Mouse (Mus musculus) liver, postnatal 0 days (tissue): ENCODE measurements at regions not wholly inside any gene's neighbourhood (a gene's known extent, or its start where the extent isn't known, plus 50 kb on each side); places are given as distances from the start of the nearest gene placed in this dataset.

Source experiments
- ATAC-seq: fragments of 200-750 bp; cut with Nextera tagmentation; 2 replicates; pipeline ENCODE4 v1.8.0; 2017; ENCODE audit warnings: mild to moderate bottlenecking, moderate library complexity
- DNase-seq: peaks from one replicate; pipeline ENCODE4 v3.0.0-alpha.2; 2016
- H3K27ac ChIP-seq: fragments of 300-500 bp; sonication (generic); 2 replicates; pipeline ENCODE4 v1.5.1; 2014; ENCODE audit warnings: antibody characterized with exemption, moderate library complexity, mild to moderate bottlenecking, low read depth
- H3K27me3 ChIP-seq: fragments of 300-500 bp; sonication (generic); 2 replicates; pipeline ENCODE4 v1.6.1; 2014; ENCODE audit warnings: low read length, control low read depth, mixed read lengths; ENCODE audit not compliant: insufficient read depth
- H3K36me3 ChIP-seq: fragments of 300-500 bp; sonication (generic); replicated peaks from 2 replicates; pipeline ENCODE4 v1.6.1; 2014; ENCODE audit warnings: mild to moderate bottlenecking, control low read depth, low read length, moderate library complexity, mixed read lengths; ENCODE audit not compliant: insufficient read depth
- H3K4me1 ChIP-seq: fragments of 300-500 bp; sonication (generic); 2 replicates; pipeline ENCODE4 v1.6.1; 2014; ENCODE audit warnings: antibody characterized with exemption, mild to moderate bottlenecking, control low read depth; ENCODE audit not compliant: insufficient read depth
- H3K4me2 ChIP-seq: fragments of 300-500 bp; sonication (generic); 2 replicates; pipeline ENCODE4 v1.6.1; 2014; ENCODE audit warnings: low read depth, mild to moderate bottlenecking, low read length, moderate library complexity, mixed read lengths
- H3K4me3 ChIP-seq: fragments of 300-500 bp; sonication (generic); 2 replicates; pipeline ENCODE4 v1.5.1; 2014; ENCODE audit warnings: low read depth, low read length
- H3K9ac ChIP-seq: fragments of 300-500 bp; sonication (generic); replicated peaks from 2 replicates; pipeline ENCODE4 v1.6.1; 2014; ENCODE audit warnings: mild to moderate bottlenecking, moderate library complexity
- H3K9me3 ChIP-seq: fragments of 300-500 bp; sonication (generic); 2 replicates; pipeline ENCODE4 v1.6.1; 2016; ENCODE audit warnings: mild to moderate bottlenecking, control low read depth, low read length, mixed read lengths
- CTCF ChIP-seq: sonication (generic); IDR thresholded peaks from 2 replicates; pipeline ENCODE4 v1.5.1; 2016; ENCODE audit warnings: antibody characterized with exemption, low read depth
- EP300 ChIP-seq: IDR thresholded peaks from 2 replicates; pipeline ENCODE4 v1.6.1; 2016; ENCODE audit warnings: antibody characterized with exemption, low read depth, mild to moderate bottlenecking
- WGBS: fragments of 180-500 bp; shearing (Covaris S2); extraction: QIAGEN DNeasy Blood & Tissue Kit; methylation state at CpG from one replicate; pipeline ENCODE4 v1.1.7; 2014; ENCODE audit not compliant: insufficient replicate concordance; 5-methylcytosine and 5-hydroxymethylcytosine counted together

DNA sequence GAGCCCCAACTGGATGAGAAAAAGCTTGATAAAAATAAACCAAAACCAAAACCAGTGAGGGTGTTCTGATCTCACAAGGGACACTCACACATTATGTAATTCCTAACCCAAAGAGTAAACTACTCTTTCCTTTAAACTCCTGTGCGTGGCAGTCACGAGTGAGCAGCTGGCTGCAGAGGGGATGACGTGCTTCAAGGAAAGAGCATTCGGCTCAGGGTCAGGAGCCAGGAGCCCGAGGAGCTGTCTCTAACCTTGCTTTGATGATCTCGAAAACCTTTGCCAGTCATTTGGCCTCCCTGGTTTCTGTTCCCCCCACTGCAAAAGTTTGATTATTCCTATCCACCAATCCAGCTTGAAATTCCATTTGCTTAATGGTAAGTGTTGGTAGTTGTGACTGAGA lies 109.9 kb downstream of the Rsl24d1 start:
- 61% methylated on average over 6 of the region's 6 CpGs for WGBS
- H3K9me3 ChIP-seq = no peaks in the 10 kb centered on the region
- no peak overlapping the region for H3K27ac ChIP-seq
- no peak overlapping the region for H3K4me3 ChIP-seq
- DNase-seq (no peak), ATAC-seq (no peak)
- no peak overlapping the region for H3K4me2 ChIP-seq
- H3K9ac ChIP-seq = no peak overlapping the region
- H3K27me3 ChIP-seq = no peaks in the 10 kb centered on the region
- H3K4me1 ChIP-seq = no peaks in the 10 kb centered on the region
- TF ChIP-seq EP300 = no peak
- TF ChIP-seq CTCF = no peak
- no peaks in the 10 kb centered on the region for H3K36me3 ChIP-seq

DNA sequence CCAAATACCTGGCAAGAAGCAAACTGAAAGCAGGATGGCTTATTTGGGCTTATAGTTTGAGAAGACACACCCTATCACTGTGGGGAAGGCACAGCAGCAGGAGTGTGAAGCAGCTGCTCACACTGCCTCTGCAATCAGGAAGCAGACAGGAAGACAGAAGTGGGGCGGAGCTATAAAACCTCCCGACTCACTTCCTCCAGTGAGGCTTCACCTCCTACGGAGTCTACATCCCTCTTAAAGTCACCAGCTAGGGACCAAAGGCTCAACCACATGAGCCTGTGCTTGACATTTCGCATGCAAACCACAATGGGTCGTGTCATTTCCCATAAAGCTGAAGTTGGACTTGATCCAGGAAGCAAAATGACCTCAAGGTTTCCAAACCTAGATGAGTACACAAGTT lies 127.0 kb downstream of the Rsl24d1 start:
- 38% methylated on average over 5 of the region's 5 CpGs for WGBS
- no peak overlapping the region for H3K9ac ChIP-seq
- H3K4me2 ChIP-seq = no peak overlapping the region
- H3K27ac ChIP-seq = no peak overlapping the region
- H3K9me3 ChIP-seq = no peaks in the 10 kb centered on the region
- no peaks in the 10 kb centered on the region for H3K36me3 ChIP-seq
- no peaks in the 10 kb centered on the region for H3K4me1 ChIP-seq
- H3K27me3 ChIP-seq = no peaks in the 10 kb centered on the region
- H3K4me3 ChIP-seq = no peak overlapping the region
- ATAC-seq (no peak), DNase-seq (peak; percentile 16)
- TF ChIP-seq EP300 = no peak
- no peak for TF ChIP-seq CTCF

DNA sequence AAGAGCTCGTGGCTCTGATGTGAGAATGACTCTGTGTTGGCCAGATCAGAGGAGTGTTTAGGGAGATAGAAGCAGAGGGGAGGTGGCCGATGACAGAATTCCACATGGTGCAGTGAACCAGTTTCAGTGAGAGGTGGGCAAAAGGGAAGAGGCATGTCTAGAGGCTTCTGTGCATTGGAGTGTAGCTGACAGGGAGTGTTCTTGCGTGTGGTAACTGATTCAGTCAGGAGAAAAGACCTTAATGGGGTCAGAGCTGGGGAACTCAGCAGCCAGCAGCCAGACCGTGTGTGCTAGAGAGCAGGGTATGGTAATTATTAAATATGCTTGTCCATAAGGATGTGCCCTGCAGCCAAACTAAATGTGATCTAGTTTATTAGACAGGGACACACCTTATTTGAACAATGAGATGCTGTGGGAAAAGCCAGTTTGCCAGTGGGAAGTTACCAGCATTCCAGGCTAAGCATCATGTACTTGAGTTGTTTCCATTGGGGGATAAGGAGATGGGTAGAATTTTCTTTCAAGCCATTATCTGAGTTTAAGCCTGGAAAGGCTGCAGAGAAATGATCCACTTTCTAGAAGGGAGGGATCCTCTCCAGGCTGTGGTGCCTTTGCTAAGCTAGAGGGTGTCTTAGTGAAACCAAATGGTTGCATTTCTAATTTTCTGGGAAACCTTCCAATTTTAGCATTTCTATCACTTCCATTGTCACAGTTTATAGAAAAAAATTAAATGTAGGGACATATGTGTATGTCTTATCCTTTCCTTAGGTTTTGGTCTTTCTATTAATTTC lies 129.5 kb downstream of the Rsl24d1 start:
- no peak overlapping the region for H3K4me2 ChIP-seq
- no peaks in the 10 kb centered on the region for H3K36me3 ChIP-seq
- H3K9ac ChIP-seq = no peak overlapping the region
- WGBS = 67% methylated on average over 4 of the region's 4 CpGs
- no peak for ATAC-seq
- no peak overlapping the region for H3K27ac ChIP-seq
- DNase-seq = no peak
- no peak overlapping the region for H3K4me3 ChIP-seq
- no peaks in the 10 kb centered on the region for H3K4me1 ChIP-seq
- no peaks in the 10 kb centered on the region for H3K9me3 ChIP-seq
- no peaks in the 10 kb centered on the region for H3K27me3 ChIP-seq
- TF ChIP-seq CTCF = no peak
- no peak for TF ChIP-seq EP300

DNA sequence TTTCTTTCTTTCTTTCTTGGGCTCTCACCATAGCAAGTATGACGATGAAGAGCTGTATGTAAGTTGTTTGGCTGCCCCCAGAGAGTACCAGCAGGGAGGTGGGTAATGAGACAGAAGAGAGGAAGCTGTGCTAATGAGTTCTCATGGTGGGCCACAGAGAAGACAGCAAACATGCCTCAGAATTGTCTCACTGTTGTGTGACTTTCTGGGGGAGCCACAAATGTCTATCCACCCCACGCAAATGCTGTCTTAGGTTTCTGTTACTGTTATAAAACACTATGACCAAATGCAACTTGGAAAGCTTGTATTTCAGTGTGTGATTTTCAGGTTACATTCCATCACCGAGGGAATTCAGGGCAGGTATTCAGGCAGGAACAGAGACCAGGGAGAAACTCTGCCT lies 131.0 kb downstream of the Rsl24d1 start:
- Histone ChIP-seq H3K36me3 (no peaks in the 10 kb centered on the region), H3K4me1 (no peaks in the 10 kb centered on the region), H3K27ac (no peak overlapping the region), H3K9ac (no peak overlapping the region), H3K4me2 (no peak overlapping the region), H3K4me3 (no peak overlapping the region), H3K9me3 (no peaks in the 10 kb centered on the region), H3K27me3 (no peaks in the 10 kb centered on the region)
- ATAC-seq = no peak
- no peak for DNase-seq
- no peak for TF ChIP-seq CTCF
- TF ChIP-seq EP300 = no peak
- 65% methylated on average over 3 of the region's 3 CpGs for WGBS

DNA sequence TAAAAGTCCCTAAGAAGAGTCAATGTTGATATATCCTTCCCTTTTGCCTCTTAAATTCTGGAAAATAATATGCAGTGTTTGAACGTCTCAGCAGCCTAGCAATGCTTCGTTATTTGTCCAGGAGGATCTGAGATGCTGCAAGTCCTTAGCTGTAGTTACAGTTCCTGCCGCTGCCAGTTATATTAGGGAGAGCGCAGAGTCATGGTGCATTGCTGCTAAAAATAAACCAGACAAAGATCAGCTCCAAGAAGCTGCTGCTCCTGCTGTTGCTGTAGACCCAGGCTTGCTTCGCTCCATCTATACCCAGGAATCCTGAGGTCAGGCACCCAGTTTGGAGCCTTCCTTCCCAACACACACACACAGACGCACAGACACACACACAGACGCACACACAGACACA lies 132.3 kb downstream of the Rsl24d1 start:
- Histone ChIP-seq H3K4me2 (no peak overlapping the region), H3K27me3 (no peaks in the 10 kb centered on the region), H3K4me1 (no peaks in the 10 kb centered on the region), H3K4me3 (no peak overlapping the region), H3K27ac (no peak overlapping the region), H3K9ac (no peak overlapping the region), H3K36me3 (no peaks in the 10 kb centered on the region), H3K9me3 (no peaks in the 10 kb centered on the region)
- ATAC-seq = no peak
- DNase-seq = no peak
- WGBS = 53% methylated on average over 7 of the region's 7 CpGs
- TF ChIP-seq CTCF = no peak
- TF ChIP-seq EP300 = no peak

DNA sequence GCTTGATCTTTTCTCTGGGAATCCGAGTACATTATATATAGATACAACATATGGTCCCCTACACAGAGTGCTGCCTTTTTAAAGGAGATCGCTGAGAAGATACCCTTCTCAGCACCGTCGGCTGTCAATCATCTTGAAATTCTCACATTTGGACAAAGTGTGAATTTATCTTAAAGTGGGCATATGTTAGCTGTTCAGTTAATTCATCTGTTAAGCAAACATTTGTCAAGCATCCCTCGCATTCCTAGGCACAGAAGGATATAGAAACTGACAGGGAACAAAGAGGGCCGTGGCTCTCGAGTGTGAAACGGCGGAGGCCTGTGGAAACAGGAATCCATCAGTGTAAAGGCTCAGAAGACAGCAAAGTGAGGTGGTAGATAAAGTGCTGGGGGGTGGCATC lies 144.9 kb downstream of the Rsl24d1 start:
- Histone ChIP-seq H3K4me2 (no peak overlapping the region), H3K9me3 (no peaks in the 10 kb centered on the region), H3K27ac (no peak overlapping the region), H3K4me1 (no peaks in the 10 kb centered on the region), H3K27me3 (no peaks in the 10 kb centered on the region), H3K4me3 (no peak overlapping the region), H3K36me3 (no peaks in the 10 kb centered on the region), H3K9ac (no peak overlapping the region)
- 73% methylated on average over 9 of the region's 9 CpGs for WGBS
- no peak for DNase-seq
- TF ChIP-seq CTCF (no peak), EP300 (no peak)
- ATAC-seq = no peak

DNA sequence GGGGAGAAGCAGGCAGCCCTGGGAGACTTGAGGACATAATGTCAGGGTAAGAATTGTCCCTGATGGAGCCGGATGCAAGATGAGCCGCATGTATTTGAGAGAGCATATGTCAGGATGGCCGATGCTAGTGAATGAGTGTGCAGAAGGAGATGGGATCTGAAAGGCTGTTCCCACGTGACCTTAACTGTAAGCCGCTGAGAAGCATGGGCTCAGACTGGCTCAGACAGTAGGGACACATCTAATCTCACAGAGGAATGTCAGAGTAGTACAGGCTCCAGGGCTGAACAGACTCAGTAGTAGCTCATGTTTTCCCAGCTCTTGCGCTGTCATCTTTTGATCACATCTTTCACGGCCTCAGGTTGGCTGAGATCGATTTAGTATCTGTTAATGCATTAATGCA lies 145.4 kb downstream of the Rsl24d1 start:
- Histone ChIP-seq H3K4me2 (no peak overlapping the region), H3K27ac (no peak overlapping the region), H3K4me1 (no peaks in the 10 kb centered on the region), H3K9ac (no peak overlapping the region), H3K9me3 (no peaks in the 10 kb centered on the region), H3K4me3 (no peak overlapping the region), H3K27me3 (no peaks in the 10 kb centered on the region), H3K36me3 (no peaks in the 10 kb centered on the region)
- TF ChIP-seq CTCF (no peak), EP300 (no peak)
- 85% methylated on average over 8 of the region's 8 CpGs for WGBS
- ATAC-seq (no peak), DNase-seq (no peak)
